Mouse (Mus musculus): ENCODE data around the gene Slc25a11. TPM values are rescaled to one million over a fixed set of nuclear protein-coding genes. Genes with fewer than 3 reads are reported as not detected.

The Slc25a11 gene
- polyA plus RNA-seq, 1 experiment from 2014 or later, result 156 TPM

DNA sequence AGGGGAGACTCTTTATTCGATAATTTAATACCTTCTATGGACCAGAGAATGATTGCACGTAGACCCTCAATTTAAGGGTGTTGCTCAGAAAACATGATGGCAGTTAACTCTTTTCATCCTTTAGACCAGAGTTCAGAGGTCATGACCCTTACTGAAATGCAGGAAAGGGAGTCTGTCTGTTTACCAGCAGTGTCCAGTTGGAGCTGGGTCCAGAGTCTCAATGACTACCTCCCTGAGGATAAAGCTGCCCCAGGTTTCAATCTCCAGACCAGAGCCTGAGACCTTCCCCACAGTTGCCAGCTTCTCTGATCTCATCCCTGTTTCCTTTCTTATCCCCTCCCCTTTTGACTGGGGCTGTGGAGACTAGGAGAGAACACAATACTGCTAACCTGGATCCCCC lies 31.3 kb upstream of the Slc25a11 start:
- no peak for ATAC-seq
- H3K4me3 ChIP-seq, result no peak overlapping the region
- H3K27me3 ChIP-seq, result no peaks in the 10 kb centered on the region
- WGBS, result 88% methylated on average over 2 of the region's 2 CpGs
- H3K36me3 ChIP-seq (ENCODE audit: poor library complexity, severe bottlenecking), result peaks cover 78% of the 10 kb centered on the region
- H3K27ac ChIP-seq, result no peak overlapping the region
- H3K4me2 ChIP-seq, result no peak overlapping the region
- peaks cover 15% of the 10 kb centered on the region for H3K4me1 ChIP-seq
- no peaks in the 10 kb centered on the region for H3K9me3 ChIP-seq (replicated peaks)
- H3K9ac ChIP-seq, result no peak overlapping the region

DNA sequence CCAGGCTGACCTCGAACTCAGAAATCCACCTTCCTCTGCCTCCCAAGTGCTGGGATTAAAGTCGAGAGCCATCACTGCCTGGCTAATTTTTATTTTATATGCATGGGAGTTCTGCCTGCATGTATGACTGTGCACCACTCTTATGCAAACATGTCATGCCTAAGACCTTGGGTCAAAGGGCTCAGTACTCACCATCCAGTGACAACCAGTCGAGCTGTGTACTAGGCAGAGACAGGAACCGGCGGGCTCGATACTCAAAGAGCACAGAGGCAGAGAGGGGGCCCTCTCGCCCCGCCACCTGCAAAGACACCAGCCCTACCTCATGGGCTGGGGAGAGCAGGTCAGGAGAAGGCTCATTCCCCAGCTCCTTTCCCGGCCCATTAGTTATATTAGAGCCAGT lies 30.8 kb upstream of the Slc25a11 start:
- ATAC-seq, result no peak
- Histone ChIP-seq H3K4me3 (no peak overlapping the region), H3K9ac (no peak overlapping the region), H3K4me2 (no peak overlapping the region), H3K27ac (no peak overlapping the region), H3K9me3 (replicated peaks) (no peaks in the 10 kb centered on the region), H3K4me1 (peaks cover 15% of the 10 kb centered on the region), H3K27me3 (no peaks in the 10 kb centered on the region), H3K36me3 (ENCODE audit: poor library complexity, severe bottlenecking) (peaks cover 75% of the 10 kb centered on the region)
- 79% methylated on average over 9 of the region's 9 CpGs for WGBS

DNA sequence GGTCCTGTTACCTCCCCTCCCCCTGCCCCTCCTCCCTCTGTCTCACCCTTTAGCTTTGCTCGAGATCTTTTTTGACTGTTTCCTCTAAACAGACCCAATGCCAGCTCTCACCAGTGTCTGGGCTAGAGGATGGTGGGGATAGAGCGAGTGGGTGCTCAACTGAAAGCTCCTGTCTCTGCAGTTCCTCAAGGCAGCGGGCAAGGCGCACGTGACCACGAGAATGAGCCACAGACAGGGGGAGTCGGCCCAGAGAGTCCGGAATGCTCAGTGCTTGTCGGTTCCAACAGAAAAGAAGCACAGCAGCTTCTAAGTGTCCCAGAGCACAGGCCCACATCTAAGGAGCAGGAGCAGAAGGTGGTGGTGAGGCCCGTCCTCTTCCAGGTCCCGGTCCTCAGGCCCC lies 27.2 kb upstream of the Slc25a11 start:
- H3K4me3 ChIP-seq, result no peak overlapping the region
- no peak overlapping the region for H3K9ac ChIP-seq
- H3K9me3 ChIP-seq (replicated peaks), result no peaks in the 10 kb centered on the region

DNA sequence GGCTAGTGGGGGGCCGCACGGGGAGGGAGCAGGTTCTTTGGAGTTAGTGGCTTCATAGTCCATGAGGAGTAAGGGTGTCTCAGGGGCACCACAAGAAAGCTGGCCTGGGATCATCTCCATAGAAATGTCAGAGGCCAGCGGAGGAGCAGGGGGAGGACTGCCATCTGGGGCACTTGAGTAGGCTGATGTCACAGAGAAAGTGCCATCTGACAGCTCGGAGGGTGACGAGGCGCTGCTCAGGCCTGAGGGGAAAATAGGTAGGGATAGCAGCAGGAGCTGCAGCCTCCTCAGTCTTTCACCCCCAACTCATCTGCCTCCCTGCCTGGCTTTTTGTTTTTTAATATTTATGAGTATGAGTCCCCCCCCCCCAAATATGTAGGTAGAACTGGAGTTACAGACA lies 26.7 kb upstream of the Slc25a11 start:
- H3K4me1 ChIP-seq, result peaks cover 14% of the 10 kb centered on the region
- H3K27me3 ChIP-seq, result no peaks in the 10 kb centered on the region
- H3K27ac ChIP-seq, result no peak overlapping the region
- peaks cover 60% of the 10 kb centered on the region for H3K36me3 ChIP-seq (ENCODE audit: poor library complexity, severe bottlenecking)
- WGBS, result 48% methylated on average over 6 of the region's 6 CpGs
- H3K9ac ChIP-seq, result no peak overlapping the region
- H3K9me3 ChIP-seq (replicated peaks), result no peaks in the 10 kb centered on the region
- ATAC-seq, result no peak
- no peak overlapping the region for H3K4me3 ChIP-seq
- no peak overlapping the region for H3K4me2 ChIP-seq

More for the DNA sequence above, 27.2 kb upstream of the Slc25a11 start:
- WGBS, result 68% methylated on average over 11 of the region's 11 CpGs
- Histone ChIP-seq H3K4me1 (peaks cover 14% of the 10 kb centered on the region), H3K27ac (no peak overlapping the region), H3K36me3 (ENCODE audit: poor library complexity, severe bottlenecking) (peaks cover 64% of the 10 kb centered on the region), H3K4me2 (no peak overlapping the region), H3K27me3 (no peaks in the 10 kb centered on the region)
- no peak for ATAC-seq

DNA sequence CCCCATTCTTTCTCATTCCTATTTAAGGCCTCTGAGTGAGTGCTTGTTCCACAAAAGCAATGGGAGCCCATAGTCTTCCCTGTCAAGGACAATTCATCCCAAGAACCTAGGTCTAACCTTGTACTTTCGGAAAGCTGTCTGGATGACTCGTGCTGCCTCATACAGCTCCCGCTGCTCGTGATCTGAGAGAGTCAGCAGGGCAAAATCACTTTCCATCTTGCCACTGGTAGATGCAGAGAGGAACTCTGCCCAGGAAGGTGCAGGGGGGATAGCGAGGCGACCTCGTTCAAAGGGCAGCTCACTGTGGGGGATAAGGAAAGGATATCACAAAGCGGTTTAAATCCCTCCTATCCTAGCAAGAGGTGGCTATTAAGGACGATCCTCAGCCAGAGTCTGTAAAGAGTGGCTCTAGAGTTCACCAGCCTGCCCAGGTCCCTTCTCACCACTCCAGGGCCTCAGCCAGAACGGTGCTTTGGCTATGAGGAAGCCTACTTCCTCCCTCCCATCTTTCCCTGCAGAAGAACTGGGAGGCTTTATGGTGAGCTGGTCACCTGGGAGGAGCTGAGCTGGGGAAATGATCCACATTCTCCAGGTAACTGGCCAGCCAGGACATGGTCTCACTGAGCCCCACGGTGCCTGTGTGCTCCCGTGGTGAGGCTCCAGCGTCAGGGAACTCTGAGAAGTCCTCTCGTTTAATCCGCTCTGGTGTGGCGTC lies 24.2 kb upstream of the Slc25a11 start:
- H3K9me3 ChIP-seq (replicated peaks), result no peaks in the 10 kb centered on the region
- H3K4me1 ChIP-seq, result peaks cover 31% of the 10 kb centered on the region
- H3K27ac ChIP-seq, result no peak overlapping the region
- H3K27me3 ChIP-seq, result no peaks in the 10 kb centered on the region
- peaks cover 47% of the 10 kb centered on the region for H3K36me3 ChIP-seq (ENCODE audit: poor library complexity, severe bottlenecking)
- no peak for ATAC-seq
- H3K4me2 ChIP-seq, result peak overlapping the region; percentile 81
- H3K9ac ChIP-seq, result peak overlapping the region; percentile 87; the same call in 1 of the 2 replicates
- no peak overlapping the region for H3K4me3 ChIP-seq
- 76% methylated on average over 16 of the region's 16 CpGs for WGBS

DNA sequence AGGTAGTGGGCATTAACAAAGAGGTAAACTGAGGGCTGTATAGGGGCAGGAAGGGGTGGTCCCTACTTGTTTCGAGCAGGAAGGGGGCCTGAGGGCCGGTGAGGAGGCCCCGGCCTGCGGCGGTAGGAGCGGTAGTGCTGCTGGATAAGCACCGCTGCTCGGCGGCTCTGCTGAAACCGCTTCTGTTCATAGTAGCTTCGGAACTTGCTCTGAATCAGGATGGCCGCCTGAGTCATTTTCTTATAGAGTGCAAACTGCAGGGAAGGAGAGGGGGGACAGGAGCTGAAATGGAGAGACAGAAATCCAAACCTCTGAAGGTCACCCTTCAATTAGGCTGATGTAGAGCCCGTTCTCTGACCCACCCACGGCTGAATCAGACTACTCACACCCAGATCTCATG lies 23.2 kb upstream of the Slc25a11 start:
- Histone ChIP-seq H3K4me1 (peaks cover 31% of the 10 kb centered on the region), H3K9ac (peak overlapping the region; percentile 87), H3K4me2 (peak overlapping the region; percentile 81), H3K36me3 (ENCODE audit: poor library complexity, severe bottlenecking) (peaks cover 43% of the 10 kb centered on the region), H3K27ac (peak overlapping the region; percentile 97), H3K27me3 (no peaks in the 10 kb centered on the region), H3K4me3 (peak overlapping the region; percentile 63), H3K9me3 (replicated peaks) (no peaks in the 10 kb centered on the region)
- WGBS, result 28% methylated on average over 14 of the region's 14 CpGs
- no peak for ATAC-seq

DNA sequence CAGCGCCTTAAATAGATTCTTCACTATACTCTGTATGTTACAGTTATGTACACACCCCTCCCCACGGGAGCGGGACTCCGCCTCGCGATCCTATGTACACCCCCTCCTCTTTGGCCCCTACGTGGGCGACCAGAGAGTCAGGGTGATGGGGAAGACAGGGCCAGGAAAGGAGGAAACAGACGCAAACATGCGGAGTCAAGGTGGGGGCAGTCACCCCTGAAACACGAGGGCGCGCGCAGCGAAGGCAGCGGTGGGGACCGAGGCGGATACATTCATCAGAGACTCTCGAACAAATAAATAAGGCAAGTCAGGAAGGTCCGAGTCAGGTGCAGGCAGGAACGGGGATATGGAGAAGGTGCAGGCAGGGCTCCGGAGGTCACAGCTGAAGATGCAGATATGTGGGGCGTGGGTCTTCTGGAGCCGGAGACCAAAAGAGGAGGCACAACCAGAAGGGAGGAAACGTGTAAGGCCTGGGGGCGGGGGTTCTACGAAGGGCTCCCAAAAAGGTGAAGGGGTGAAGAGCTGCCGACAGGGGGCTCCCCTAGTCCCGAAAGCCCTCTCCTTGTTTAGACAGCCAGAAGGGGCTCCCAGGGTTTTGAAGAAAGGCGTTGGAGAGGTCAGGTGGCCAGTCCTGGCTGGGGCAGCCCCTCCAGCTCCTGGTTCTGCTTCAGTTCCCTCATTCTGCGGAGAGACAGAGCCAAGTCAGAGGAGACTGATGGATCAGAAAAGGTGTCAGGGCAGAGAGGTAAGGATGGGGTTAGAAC lies 22.5 kb upstream of the Slc25a11 start:
- Histone ChIP-seq H3K4me2 (peak overlapping the region; percentile 81), H3K27ac (peak overlapping the region; percentile 97), H3K4me1 (peaks cover 31% of the 10 kb centered on the region), H3K4me3 (peak overlapping the region; percentile 63), H3K27me3 (no peaks in the 10 kb centered on the region), H3K9me3 (replicated peaks) (no peaks in the 10 kb centered on the region), H3K9ac (peak overlapping the region; percentile 87), H3K36me3 (ENCODE audit: poor library complexity, severe bottlenecking) (peaks cover 45% of the 10 kb centered on the region)
- WGBS, result under 1% methylated on average over 30 of the region's 31 CpGs
- peak; percentile 44 for ATAC-seq

DNA sequence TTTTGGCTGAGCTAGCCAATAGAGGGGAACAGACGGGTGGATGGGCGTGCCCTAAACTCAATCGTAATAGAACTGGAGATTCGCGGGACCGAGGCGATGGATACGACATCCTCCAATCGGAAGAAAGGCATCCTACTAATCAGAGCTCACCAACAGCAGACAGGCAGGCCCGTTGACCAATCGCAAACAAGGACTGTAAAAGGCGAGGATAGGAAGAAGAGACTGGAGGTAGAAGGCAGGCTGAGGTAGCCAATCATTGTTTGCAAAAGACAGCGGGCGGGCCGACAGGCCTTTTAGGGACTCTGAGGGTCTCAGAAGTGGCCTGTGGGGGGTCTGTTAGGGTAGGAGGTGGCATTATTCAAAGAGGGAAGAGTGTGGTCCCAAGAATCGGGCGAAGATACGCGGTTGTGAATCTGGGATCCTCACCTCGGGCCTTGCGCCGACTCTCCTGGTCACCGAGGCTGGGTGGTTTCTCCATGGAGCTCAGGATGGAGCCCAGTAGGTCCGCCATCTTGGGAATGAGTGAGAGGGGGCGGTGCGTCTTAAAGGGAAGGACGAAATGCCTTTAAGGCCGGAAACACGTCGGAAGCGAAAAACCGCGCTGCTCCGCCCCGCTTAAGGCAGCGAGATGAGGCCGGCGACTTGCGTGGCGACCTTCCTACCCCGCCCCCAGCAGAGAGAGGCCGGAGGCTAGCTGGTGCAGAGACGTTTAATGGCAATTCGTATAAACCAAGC lies 21.7 kb upstream of the Slc25a11 start, which contains the start of gene Spag7:
Gene Spag7 (minus strand): TSS at position 646 of the 735 bp plus-strand sequence.
- H3K4me3 ChIP-seq, result peak within 1 kb of the TSS; percentile 63
- no peaks in the 10 kb centered on the region for H3K27me3 ChIP-seq
- peak within 1 kb of the TSS; percentile 81 for H3K4me2 ChIP-seq
- peak within 1 kb of the TSS; percentile 87 for H3K9ac ChIP-seq
- WGBS, result under 1% methylated on average over 44 of the region's 44 CpGs
- peak; percentile 97 for ATAC-seq
- H3K36me3 ChIP-seq (ENCODE audit: poor library complexity, severe bottlenecking), result peaks cover 45% of the 10 kb centered on the region
- H3K4me1 ChIP-seq, result peaks cover 31% of the 10 kb centered on the region
- H3K27ac ChIP-seq, result peak within 1 kb of the TSS; percentile 97
- H3K9me3 ChIP-seq (replicated peaks), result no peaks in the 10 kb centered on the region

DNA sequence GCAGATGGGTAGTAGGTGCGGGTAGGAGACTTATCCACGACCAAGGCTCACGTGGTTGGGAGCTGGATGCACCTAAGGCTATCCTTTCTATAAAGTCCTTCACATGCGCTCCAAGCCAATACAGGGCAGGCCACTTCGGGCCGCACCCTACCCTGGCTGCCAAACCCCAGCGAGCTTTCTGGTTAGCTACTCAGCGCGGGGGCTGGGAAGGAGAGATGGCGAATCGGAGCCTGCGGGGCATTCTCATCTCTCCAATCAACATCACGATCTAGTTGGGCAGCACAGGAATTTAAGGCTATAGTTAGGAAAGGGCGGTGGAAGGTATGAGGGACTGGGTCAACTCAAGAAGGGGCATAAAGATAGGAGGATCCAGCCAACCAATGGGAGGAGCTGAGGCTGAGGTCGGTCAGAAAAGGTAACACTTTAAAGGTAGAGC lies 21.1 kb upstream of the Slc25a11 start:
- H3K27ac ChIP-seq, result peak overlapping the region; percentile 81
- 1% methylated on average over 15 of the region's 15 CpGs for WGBS
- H3K36me3 ChIP-seq (ENCODE audit: poor library complexity, severe bottlenecking), result peaks cover 46% of the 10 kb centered on the region
- peak overlapping the region; percentile 63 for H3K4me3 ChIP-seq
- H3K9ac ChIP-seq, result peak overlapping the region; percentile 71
- no peak for ATAC-seq
- H3K9me3 ChIP-seq (replicated peaks), result no peaks in the 10 kb centered on the region
- no peaks in the 10 kb centered on the region for H3K27me3 ChIP-seq
- H3K4me2 ChIP-seq, result peak overlapping the region; percentile 81
- peaks cover 31% of the 10 kb centered on the region for H3K4me1 ChIP-seq

DNA sequence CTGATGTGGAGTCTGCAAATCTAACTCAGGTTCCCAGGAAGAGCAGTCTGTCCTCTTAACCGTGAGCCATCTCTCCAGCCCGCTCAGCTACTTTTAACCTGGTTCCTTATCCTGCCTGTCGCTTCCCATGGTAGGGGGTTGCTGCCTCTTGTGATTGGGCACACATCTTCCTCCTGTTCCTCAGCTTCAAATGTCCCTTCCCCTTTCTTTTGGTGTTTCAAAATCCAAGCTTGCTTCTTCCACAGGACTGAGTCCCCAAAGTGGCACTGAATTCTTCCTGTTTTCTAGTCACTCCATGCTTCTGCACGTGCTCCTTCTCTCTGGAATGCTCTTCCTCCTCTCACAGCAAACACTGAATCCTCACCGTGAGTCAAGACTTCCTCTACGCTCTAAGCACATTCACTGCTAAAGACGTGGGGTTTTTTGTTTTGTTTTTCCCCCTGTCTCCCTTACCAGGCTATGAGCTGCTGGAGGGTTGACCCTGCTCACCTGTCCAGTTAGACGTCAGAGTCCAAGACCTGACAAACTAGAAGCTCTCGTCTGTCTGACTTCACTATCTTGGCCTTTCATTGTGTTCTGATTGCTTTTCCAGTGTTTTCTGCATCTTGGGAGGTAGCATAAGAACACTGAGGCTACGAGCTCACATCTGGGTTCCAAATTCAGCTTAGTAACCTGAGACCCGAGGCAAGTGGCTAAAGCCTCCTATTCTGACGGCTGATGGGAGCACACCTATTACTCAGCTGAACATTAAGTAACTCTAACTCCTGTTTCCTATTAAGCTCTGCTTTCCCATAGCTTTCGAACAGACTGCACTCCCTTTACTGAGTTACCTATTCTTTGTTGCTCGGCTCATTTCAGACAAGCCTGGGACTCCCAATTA lies 20.2 kb upstream of the Slc25a11 start:
- peak overlapping the region; percentile 71 for H3K9ac ChIP-seq
- ATAC-seq, result no peak
- H3K27ac ChIP-seq, result peak overlapping the region; percentile 81; the same call in 1 of the 2 replicates
- H3K4me2 ChIP-seq, result peak overlapping the region; percentile 81
- H3K4me3 ChIP-seq, result peak overlapping the region; percentile 63
- no peaks in the 10 kb centered on the region for H3K9me3 ChIP-seq (replicated peaks)
- peaks cover 31% of the 10 kb centered on the region for H3K4me1 ChIP-seq
- H3K36me3 ChIP-seq (ENCODE audit: poor library complexity, severe bottlenecking), result peaks cover 54% of the 10 kb centered on the region
- no peaks in the 10 kb centered on the region for H3K27me3 ChIP-seq
- 75% methylated on average over 14 of the region's 14 CpGs for WGBS

DNA sequence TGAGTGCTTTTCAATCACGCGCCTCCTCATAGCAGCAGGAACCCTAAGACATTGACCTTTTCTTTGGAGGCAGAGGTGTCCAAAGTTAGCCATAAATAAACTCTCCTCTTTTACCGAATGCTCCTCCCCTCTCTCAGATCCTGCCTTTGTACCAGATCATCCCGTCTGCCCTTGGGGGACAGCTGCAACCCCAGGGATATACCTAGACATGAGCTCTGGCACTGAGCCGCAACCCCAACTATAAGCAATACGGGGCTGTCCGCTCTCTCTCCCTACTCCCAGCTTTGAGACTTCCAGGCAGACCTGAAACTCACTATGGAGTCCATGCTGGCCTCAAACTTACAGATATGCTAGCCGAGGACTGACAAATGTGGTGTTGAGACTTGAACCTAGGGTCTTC lies 19.4 kb upstream of the Slc25a11 start:
- peaks cover 56% of the 10 kb centered on the region for H3K36me3 ChIP-seq (ENCODE audit: poor library complexity, severe bottlenecking)
- H3K27me3 ChIP-seq, result no peaks in the 10 kb centered on the region
- ATAC-seq, result no peak
- H3K4me3 ChIP-seq, result no peak overlapping the region
- 93% methylated on average over 8 of the region's 8 CpGs for WGBS
- H3K9ac ChIP-seq, result no peak overlapping the region; the same call in 1 of the 2 replicates
- H3K9me3 ChIP-seq (replicated peaks), result no peaks in the 10 kb centered on the region
- no peak overlapping the region for H3K27ac ChIP-seq
- H3K4me1 ChIP-seq, result peaks cover 31% of the 10 kb centered on the region
- H3K4me2 ChIP-seq, result no peak overlapping the region
